Mouse (Mus musculus) liver, embryonic 18 days (tissue): Measurements from ENCODE around the gene Crygc. TPM values are rescaled to one million over a fixed set of nuclear protein-coding genes. Genes with fewer than 3 reads are reported as not detected.

Source experiments
- polyA plus RNA-seq: library from polyadenylated mRNA; depleted of rRNA; stranded (reverse); fragments of >200 nt; gene quantifications from 2 replicates; pipeline ENCODE4 v1.2.3, GENCODE M21; 2012; rRNA removed

Gene Crygc
- polyA plus RNA-seq = not detected in 2 replicates

GRCm38 (mm10) chr1:65073589-65073988, at the start of gene Crygc:
Gene Crygc (minus strand): TSS chr1:65073689.

DNA sequence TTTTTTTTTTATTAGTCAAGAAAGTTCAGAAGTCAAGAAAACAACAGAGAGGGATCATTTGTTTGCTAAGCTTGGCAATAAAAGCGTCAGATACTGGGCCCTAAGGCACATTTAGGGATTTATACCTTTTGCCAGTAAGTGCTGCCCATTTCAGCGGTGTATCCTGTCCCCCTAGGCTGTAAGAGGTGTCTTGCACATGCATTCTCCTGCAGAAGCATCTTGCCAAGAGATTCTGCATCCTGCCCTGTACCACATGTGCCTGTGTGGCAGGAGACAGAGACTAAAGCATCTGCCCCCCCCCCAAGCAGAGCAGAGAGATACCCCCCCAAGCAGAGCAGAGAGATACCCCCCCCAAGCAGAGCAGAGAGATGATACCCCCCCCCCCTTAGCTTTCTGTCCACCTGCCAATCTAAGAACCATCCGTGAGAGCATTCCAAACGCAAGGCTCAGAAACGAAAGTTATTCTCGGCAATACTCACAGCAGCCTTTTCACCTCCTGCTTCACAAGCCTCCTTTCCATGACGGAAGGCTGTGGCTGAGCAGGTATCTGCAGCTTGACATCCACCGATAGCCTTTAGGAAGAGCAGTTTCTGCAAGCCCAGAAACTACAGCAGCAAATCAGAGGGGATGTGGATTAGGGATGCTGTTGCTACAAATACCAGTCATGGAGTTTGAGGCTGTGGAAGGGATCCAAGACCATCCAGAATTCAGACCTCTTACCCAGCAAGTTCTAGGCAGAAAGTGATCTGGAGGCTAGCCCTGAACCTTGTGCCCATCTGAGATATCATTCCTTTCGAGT, 49.3 kb upstream of the Crygc start, which contains the start of gene D630023F18Rik:
Gene D630023F18Rik (minus strand): TSS at position 641 of the 799 bp plus-strand sequence.

DNA sequence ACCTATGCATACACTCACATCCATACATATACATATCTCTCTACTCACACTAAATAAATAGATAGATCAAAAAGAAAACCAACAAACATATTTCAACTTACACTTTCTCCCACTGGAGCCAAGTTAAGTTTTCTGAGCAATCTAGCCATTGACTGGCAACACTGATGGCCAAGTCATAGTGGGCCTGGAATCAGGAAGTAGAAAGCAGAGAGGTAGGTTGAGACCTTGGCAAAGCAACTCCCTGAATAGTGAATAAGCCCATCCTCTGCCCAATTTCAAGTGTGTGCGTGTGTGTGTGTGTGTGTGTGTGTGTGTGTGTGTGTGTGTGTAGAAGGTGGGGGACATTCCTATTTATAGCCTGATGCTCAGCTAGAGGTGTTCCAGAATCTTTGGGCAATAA, 45.9 kb upstream of the Crygc start, which contains the start of gene Gm28845:
Gene Gm28845 (minus strand): TSS at position 121 of the 400 bp plus-strand sequence.

GRCm38 (mm10) chr1:65103273-65103672, 29.8 kb upstream of the Crygc start, which contains the start of gene Cryga:
Gene Cryga (minus strand): TSS chr1:65103373.

GRCm38 (mm10) chr1:65082188-65082587, 8.7 kb upstream of the Crygc start, which contains the start of gene Crygb:
Gene Crygb (minus strand): TSS chr1:65082288.

GRCm38 (mm10) chr1:65063352-65063751, 10.1 kb downstream of the Crygc start, which contains the start of gene Crygd:
Gene Crygd (minus strand): TSS chr1:65063452.

GRCm38 (mm10) chr1:65050952-65051351, 22.5 kb downstream of the Crygc start, which contains the start of gene Cryge:
Gene Cryge (minus strand): TSS chr1:65051149.

GRCm38 (mm10) chr1:65032641-65033040, 40.8 kb downstream of the Crygc start, which contains the start of gene Akr1cl:
Gene Akr1cl (minus strand): TSS chr1:65032759.

Other genes starting within 250 kb of the Crygc start
- gene Plekhm3, start 116.9 kb downstream of the Crygc start, polyA plus RNA-seq = 0.77 and 0.86 TPM in 2 replicates
- 0.06 and 0.07 TPM in 2 replicates for gene Akr1cl, start 40.9 kb downstream of the Crygc start, polyA plus RNA-seq
- gene Cryge, start 22.5 kb downstream of the Crygc start, polyA plus RNA-seq = not detected in 2 replicates
- gene Crygd, start 10.2 kb downstream of the Crygc start, polyA plus RNA-seq = not detected in 2 replicates
- gene Crygb, start 8.6 kb upstream of the Crygc start, polyA plus RNA-seq = not detected in 2 replicates
- not detected in 2 replicates for gene Cryga, start 29.7 kb upstream of the Crygc start, polyA plus RNA-seq
- not detected in 2 replicates for gene Gm28845, start 45.9 kb upstream of the Crygc start, polyA plus RNA-seq
- 0.17 and 0.21 TPM in 2 replicates for gene D630023F18Rik, start 49.5 kb upstream of the Crygc start, polyA plus RNA-seq
- 77.1 and 113 TPM in 2 replicates for gene Idh1, start 112.8 kb upstream of the Crygc start, polyA plus RNA-seq
- 2.6 and 3.3 TPM in 2 replicates for gene Pikfyve, start 113.0 kb upstream of the Crygc start, polyA plus RNA-seq
- 0.09 and 0.24 TPM in 2 replicates for gene Pth2r, start 208.4 kb upstream of the Crygc start, polyA plus RNA-seq